Mouse (Mus musculus): ENCODE data around the gene C2cd6.

Gene C2cd6

DNA sequence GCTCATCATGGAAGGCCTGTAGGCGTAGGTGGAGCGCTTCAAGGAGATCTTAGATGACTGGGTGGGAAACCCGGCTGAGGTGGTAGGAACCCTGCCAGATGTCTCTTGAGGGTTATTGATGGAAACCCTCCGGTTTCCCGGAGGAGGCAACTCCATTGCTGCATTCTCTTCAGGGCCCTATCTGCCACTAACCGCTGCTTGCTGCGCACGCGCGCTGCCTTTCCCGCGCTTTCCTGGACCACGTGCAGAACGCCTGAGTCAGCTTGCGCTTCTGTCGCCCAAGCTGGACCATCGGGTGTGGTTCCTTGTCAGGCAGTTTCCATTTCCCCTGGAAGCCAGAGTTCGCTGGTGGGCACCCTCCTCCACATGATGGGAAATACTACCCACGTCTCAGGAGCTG, at the start of gene C2cd6:
TSS of gene C2cd6 (minus strand) at position 196 of the 400 bp plus-strand sequence.
- peak; percentile 38 for DNase-seq (ENCODE audit: low read depth, low spot score)

DNA sequence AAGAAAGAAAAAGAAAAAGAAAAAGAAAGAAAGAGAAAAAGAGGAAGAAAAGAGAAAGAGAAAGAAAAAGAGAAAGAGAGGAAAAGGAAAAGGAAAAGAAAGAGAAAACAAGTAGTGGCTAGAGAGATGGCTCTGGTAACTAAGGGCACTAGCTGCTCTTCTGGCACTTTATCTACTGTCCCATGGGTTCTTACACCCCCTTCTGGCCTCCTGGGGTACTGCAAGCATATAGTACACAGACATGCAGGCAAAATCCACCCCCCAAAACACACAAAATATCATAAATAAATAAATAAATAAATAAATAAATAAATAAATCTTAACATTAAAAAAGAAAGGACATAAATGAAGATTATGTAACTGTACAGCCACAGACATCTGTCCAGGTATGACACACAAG, 48.1 kb upstream of the C2cd6 start:
- DNase-seq (ENCODE audit: low read depth, low spot score): peak; percentile 73

DNA sequence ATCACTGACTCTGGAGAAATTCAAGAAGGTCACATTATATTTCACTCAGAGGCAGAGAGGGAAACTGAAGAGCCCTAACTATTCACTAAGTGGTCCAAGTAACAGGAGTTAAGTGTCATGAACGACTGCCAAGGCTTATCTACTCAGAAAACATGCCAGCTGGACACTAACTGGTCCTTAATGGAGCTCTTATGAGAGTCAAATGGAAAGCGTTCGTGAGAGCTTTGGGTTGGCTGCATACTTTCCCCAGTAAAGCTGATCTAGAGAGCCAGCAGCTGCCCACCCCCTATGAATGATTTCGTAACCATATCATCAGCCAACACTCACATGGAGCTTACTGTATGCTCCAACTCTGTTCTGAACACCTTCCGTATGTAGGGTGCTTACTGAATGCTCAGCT, 39.7 kb upstream of the C2cd6 start:
- no peak for DNase-seq (ENCODE audit: low read depth, low spot score)

DNA sequence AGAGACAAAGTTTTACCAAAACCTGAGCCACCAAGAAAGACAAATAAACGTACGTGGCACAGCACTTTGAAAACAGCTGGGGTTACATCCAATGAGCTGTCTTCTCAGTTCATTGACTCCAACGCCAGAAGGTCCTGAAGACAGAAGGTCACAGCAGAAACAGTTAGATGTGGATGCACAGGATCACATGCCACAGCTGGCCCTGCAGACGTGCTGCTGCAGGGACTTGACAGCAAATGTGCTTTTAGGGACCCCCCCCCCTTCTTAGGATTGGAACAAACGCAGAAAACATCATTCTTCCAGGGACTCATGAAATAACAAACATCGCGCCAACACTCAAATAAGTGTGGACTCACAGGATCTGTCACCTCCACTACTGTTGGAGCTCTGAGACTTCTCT, 34.2 kb upstream of the C2cd6 start:
- DNase-seq (ENCODE audit: low read depth, low spot score): no peak

DNA sequence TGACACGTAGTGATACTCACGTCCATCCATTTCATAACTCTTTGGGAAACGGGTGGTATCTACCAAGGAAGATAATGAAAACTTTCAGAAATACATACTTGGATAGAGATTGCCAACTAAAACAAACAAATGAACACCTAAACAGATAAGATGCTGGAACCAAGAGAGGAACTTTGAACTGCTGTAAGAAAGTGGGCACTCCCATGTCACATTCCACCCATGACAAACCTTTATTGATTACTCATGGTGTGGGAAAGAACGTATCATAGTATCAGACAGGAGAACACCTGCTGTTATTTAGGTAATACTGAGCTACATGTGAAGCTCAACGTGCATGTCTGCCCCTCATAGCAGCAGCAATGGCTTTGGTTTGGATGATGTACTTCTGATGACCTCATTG, 30.9 kb upstream of the C2cd6 start:
- no peak for DNase-seq (ENCODE audit: low read depth, low spot score)

DNA sequence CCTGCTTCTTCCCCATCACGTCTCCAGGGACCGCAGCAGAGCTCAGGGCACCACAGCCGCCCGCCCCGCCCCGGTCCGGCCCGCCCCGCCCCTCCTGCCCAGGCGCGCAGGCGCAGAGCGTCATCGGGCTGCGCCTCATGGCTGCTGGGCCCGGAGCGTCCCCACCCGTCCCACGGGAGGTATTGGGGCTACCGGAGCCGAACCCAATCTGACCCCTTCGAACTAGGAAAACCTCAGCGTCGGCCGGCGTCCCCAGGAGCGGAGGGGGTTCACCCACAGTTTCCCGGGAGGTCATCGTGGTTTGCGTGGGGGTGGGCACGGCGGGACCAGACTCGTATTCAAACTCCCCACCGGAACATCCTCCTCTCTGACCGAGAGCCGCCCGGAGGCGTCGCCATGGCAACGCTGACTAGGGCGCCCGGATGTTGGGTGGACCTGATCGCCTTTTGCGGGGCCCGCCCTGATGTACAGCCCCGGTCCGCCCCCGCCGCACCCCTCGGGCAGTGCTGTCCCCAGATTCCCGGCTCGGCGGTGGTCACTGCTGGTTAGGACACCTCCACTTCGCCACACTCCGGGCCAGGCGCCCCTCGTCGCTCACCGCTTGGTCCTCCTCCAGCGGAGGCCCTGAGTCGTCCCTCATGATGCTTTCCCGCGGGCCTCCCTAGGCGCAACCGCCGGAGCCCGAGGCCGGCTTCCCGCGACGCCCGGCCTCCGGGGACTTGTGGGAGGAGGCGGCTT, 25.2 kb upstream of the C2cd6 start, which contains the start of gene Tmem237:
TSS of gene Tmem237 (minus strand) at position 689 of the 738 bp plus-strand sequence.
- peak; percentile 91 for DNase-seq (ENCODE audit: low read depth, low spot score)

DNA sequence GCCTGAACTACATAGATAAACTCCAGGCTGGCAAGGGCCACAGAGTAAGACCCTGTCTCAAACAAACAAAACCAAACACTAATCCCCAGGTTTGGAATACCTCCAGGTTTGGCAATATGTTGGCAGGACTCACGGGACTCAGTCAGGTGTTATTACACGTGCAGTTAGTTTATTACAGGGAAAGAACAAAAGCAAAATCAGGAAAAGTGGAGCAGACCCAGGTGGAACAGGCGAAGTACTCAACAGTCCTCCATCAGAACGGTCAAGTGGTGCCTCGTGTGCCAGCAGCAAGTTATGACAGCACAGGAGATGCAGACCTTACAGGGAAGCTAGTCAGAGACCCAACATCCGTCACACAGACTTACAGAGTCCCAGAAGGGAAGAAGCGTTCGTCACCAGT, 15.8 kb upstream of the C2cd6 start:
- no peak for DNase-seq (ENCODE audit: low read depth, low spot score)

DNA sequence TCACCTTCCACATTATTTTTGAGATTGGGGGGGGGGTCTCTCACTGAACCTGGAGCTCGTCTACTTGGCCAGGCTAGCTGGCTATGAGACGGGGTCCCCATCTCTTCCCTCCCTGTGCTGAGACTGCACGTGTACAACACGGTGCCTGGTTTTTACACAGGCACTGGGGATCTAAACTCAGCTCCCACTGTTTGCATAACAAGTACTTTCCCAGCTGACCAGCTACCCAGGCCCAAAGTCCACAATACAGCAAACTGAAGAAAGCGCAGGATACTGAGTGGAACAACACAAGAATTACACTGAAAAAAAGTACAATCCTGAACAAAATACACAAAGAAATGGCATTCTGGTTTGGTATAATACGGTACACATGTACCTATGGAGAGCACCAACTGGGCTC, 7.4 kb upstream of the C2cd6 start:
- no peak for DNase-seq (ENCODE audit: low read depth, low spot score)

DNA sequence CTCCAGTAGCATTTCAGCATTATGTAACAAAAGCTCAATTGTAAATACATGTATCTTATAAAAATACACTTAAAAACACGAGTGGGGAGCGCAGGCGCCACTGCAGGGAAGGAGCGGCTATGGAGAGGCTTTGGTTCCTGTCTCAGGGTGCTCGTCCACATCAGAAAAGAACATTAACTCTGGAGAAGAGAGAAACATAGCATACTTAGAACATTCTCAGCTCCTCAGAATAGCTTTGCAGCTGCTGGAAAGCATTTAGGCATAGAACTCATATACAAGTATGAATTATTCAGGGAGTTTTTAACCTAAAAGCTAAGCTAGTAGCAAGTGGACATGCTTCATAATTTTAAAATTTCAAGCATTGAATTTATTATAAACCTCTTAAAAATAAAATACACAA, 6.3 kb upstream of the C2cd6 start:
- no peak for DNase-seq (ENCODE audit: low read depth, low spot score)

DNA sequence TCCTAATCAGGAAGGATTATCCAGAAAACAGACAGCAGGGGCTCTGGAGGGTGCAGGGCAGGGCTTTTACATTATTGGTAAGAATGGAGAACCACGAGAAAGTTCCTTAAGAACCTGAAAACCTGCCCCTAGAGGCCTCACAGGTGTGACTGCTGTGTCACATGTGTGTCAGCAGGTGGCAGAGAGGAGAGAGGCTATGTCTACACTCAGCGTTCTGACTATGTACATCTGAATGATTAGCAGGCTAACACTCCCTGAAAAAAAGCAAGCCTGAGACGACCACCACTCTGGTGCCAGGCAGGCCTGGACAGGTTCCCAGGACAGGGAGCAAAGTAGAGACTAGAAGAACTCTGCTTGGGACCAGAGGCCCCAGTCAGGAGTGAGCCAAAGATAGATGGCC, 23.8 kb downstream of the C2cd6 start:
- peak; percentile 57 for DNase-seq (ENCODE audit: low read depth, low spot score)

DNA sequence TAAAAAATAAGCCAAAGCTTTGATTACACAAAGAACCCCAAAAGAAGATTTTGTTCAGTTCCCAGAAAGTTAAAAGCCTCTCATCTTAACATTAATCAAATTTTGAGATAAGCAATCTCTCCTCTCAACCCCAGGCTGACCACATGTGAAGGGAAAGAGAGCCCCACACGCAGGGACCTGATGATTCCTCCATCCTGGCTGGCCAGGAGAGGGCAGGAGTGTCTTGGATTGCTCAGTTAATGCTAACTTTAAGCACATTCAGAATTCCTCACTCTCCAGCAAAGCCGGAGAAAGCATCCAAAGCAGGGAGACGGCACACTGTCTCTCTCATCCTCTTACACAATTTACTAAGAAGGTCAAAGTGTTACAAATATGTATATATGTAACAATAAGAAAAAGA, 26.7 kb downstream of the C2cd6 start:
- peak; percentile 29 for DNase-seq (ENCODE audit: low read depth, low spot score)

DNA sequence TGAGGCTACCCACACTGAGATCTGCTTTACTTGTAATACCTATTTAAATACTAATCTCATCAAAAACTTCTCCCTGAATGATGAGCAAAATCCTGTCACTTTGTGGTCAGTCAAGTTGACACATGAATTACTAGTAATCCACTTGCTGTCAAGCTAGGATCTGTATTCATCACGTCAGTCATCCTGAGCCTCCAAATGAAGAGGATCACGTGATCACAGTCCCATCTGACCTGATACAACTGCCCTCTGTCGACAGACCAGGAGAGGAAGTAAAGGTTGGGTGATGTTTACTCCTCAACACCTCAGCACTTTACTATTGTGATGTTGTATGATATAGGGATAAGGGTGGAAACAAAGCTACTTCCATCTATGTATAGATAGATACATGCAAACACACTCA, 31.0 kb downstream of the C2cd6 start:
- no peak for DNase-seq (ENCODE audit: low read depth, low spot score)

DNA sequence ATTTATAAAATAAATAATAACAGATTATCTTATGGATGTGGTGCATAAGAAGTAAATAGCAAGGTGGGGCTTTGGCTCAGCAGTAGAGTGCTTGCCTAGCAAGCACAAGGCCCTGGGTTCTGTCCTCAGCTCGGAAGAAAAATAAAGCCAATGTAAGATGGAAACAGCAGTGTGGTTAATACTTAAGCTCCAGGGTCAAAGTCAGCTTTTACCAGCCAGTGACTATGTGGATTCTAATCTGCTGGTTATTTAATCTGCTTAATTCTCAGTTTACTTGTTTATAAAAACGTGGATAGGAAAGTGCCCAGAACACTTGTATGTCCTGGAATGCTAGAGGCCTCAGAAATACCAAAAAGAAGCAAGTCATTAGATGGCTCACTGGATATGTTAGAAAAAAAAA, 37.7 kb downstream of the C2cd6 start:
- DNase-seq (ENCODE audit: low read depth, low spot score): no peak

DNA sequence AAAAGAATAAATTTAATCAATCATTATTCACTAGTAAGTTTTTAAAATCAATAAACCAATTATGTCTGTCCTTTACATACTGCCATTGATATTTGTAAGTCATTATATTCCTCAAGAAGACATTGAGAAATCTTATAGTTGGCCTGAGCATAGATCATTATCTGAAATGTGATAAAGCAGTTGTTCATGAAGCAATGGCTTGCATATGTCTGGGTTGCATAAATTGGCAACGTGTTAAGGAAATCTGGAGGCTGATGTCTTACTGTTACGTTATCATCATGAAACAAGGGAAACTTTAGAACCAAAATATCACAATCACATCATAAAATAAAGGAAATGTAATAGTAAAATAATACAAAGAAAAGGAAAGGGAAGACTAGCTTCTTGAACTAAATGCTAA, 43.4 kb downstream of the C2cd6 start:
- no peak for DNase-seq (ENCODE audit: low read depth, low spot score)

DNA sequence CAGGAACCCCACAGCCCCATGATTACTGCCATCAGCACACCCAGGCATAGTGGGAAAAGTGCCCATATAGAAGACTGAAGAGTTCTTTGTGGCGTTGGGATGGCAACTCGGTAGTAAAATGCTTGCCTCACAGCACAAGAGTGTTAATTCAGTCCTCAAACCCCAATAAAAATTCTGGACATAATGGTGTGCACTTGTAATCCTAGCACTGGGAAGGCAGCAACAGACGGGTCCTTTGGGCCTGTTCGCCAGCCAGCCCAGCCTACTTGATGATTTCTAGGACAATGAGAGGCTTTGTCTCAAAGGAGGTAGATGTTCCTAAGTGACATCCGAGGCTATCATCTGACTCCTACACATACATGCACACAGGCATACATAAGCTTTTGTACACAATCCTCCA, 57.0 kb downstream of the C2cd6 start:
- no peak for DNase-seq (ENCODE audit: low read depth, low spot score)

DNA sequence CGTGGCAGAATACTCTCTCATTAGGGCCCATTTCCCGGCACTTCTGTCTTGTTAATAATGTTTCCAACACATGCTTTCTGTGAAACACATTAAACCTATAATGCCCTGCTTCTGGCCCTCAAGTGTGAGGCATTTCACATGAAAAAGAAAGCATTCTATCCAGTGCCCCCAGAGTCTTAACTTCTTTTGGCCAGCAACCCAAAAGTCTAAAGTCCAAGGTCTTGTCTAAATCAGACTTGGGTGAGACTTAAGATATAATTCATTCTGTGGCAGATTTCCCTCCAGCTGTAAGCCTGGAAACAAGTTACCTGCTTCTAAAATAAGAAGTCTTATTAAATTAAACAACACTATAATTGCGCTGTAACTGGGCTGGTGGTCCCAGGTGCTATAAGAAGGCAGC, 73.1 kb downstream of the C2cd6 start:
- DNase-seq (ENCODE audit: low read depth, low spot score): no peak

DNA sequence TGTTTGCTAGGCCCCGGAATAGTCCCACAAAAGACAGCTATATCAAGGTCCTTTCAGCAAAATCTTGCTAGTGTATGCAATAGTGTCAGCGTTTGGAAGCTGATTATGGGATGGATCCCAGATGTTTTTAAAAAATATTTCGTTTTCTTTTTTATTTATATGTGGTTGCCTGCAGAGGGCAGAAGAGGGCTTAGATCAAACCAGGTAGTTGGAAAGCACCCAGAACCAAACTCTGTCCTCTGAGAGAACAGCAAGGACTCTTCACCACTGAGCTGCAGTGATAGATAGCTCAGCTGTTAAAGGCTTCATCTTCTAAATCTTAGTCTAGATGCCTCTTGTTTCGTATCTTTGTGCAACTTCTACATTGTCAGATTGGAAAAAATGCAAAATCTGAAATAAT, 85.5 kb downstream of the C2cd6 start:
- peak; percentile 22 for DNase-seq (ENCODE audit: low read depth, low spot score)
